Mouse (Mus musculus) lung, adult 2 months (tissue): ENCODE data around the gene Mfap1b.

Source experiments
- CTCF ChIP-seq: fragments of 200-500 bp; IDR thresholded peaks from 2 replicates; pipeline ENCODE4 v1.5.1; 2011; ENCODE audit warnings: mild to moderate bottlenecking, low read length, control low read depth; ENCODE audit not compliant: insufficient read depth
- POLR2A ChIP-seq: fragments of 200-500 bp; IDR thresholded peaks from 2 replicates; pipeline ENCODE4 v1.6.1; 2011; ENCODE audit warnings: low read depth, mild to moderate bottlenecking, control low read depth, low read length, borderline replicate concordance; ENCODE audit errors: extremely low read depth

DNA sequence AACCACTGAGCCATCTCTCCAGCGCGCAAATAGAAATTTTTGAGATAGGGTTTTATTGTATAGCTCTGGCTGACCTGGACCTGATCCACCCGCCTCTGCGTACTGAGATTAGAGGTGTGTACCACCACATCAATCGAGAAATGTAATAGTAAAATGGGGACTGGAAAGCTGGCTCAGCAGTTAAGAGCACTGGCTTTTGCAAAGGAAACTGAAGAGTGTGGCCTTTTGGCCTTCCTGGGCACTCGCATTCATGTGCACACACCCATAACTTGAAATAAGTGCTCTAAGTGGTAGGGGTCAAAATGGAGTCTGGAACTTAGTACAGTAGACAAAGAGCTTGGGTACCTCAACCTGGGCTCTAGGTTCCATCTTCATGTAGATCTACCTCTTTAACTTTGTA is 57.5 kb downstream of the Mfap1b start:
- TF ChIP-seq CTCF: no peak
- no peak for TF ChIP-seq POLR2A
